13 mouse cellular contexts compared by ENCODE assay signal in genomic region chr17:30395261-30395660, GRCm38 (mm10).
"Had no signal": no experiment of that assay in that cellular context is flagged by ENCODE, and none has a peak within 500 bp of the region (broad histone marks: within the 10 kb centered on the region; RNA-seq: fewer than 3 reads in every experiment).

No protein-coding gene starts in this region.

- DNase-seq: forebrain, postnatal 0 days; heart, adult 11 months; heart, adult 2 months; heart, postnatal 14 days; heart, postnatal 36 days; kidney, adult 11 months; kidney, adult 2 months; kidney, adult 9 months; kidney, postnatal 14 days; kidney, postnatal 36 days; layer of hippocampus, adult 9-11 months; liver; liver, embryonic 13.5 days had no signal
